25 mouse cellular contexts compared by ENCODE assay signal in genomic region chr4:152132772-152133169, GRCm38 (mm10). TPM values are rescaled to one million over a fixed set of nuclear protein-coding genes. Genes with fewer than 3 reads are reported as not detected.
DNase-seq lines count a peak whose midpoint lies in the region; ATAC-seq and TF ChIP-seq lines count a peak whose summit lies in the region.
"Had no signal": no experiment of that assay in that cellular context is flagged by ENCODE, and none has a peak within 500 bp of the region (broad histone marks: within the 10 kb centered on the region; RNA-seq: fewer than 3 reads in every experiment).

No protein-coding gene starts in this region.

- H3K4me1 ChIP-seq in kidney, postnatal 0 days (replicated peaks; ENCODE audit: insufficient read depth, low read length), result peaks cover 21% of the 10 kb centered on the region; the same call in 1 of the 2 replicates
- peaks cover 46% of the 10 kb centered on the region for H3K4me1 ChIP-seq in intestine, embryonic 15.5 days (replicated peaks)
- H3K4me1 ChIP-seq in small intestine, adult 2 months (ENCODE audit: control insufficient read depth, insufficient read depth, insufficient read length, low read length), result peaks cover 43% of the 10 kb centered on the region

- H3K27ac ChIP-seq in kidney, postnatal 0 days, result peak overlapping the region; percentile 84; the same call in 1 of the 2 replicates
- 0 out of 2 replicates have a peak overlapping the region, but pooled peaks have one; percentile 11 for H3K27ac ChIP-seq in intestine, embryonic 15.5 days
- H3K27ac ChIP-seq in small intestine, adult 2 months (ENCODE audit: insufficient read depth, low read depth, low read length), result peak overlapping the region; percentile 79
- H3K27ac ChIP-seq: embryonic facial prominence, embryonic 15.5 days; heart, embryonic 15.5 days; hindbrain, embryonic 13.5 days; macrophage; neural tube, embryonic 15.5 days had no signal

- H3K4me3 ChIP-seq in kidney, postnatal 0 days (replicated peaks; ENCODE audit: low read depth, low read length), result no peak overlapping the region
- no peak overlapping the region for H3K4me3 ChIP-seq in intestine, embryonic 15.5 days (replicated peaks)
- peak overlapping the region; percentile 78 for H3K4me3 ChIP-seq in small intestine, adult 2 months (ENCODE audit: low read depth, low read length)
- H3K4me3 ChIP-seq: hindbrain, embryonic 13.5 days; neural tube, embryonic 15.5 days had no signal

- 27% methylated on average over 10 of the region's 10 CpGs for WGBS in kidney, postnatal 0 days
- whole genome bisulfite sequencing in intestine, embryonic 15.5 days, result 24% methylated on average over 10 of the region's 10 CpGs
- WGBS in small intestine, adult 2 months, result 35% methylated on average over 10 of the region's 10 CpGs

- no peaks in the 10 kb centered on the region for H3K36me3 ChIP-seq in kidney, postnatal 0 days (ENCODE audit: insufficient read depth, low read length)
- no peaks in the 10 kb centered on the region for H3K36me3 ChIP-seq in intestine, embryonic 15.5 days
- H3K36me3 ChIP-seq in small intestine, adult 2 months (ENCODE audit: control insufficient read depth, insufficient read depth, low read length), result no peaks in the 10 kb centered on the region
- H3K36me3 ChIP-seq: embryonic facial prominence, embryonic 15.5 days; heart, embryonic 15.5 days; hindbrain, embryonic 13.5 days; neural tube, embryonic 15.5 days had no signal

- H3K9me3 ChIP-seq in kidney, postnatal 0 days (replicated peaks; ENCODE audit: low read length), result no peaks in the 10 kb centered on the region
- no peaks in the 10 kb centered on the region for H3K9me3 ChIP-seq in intestine, embryonic 15.5 days
- H3K9me3 ChIP-seq: embryonic facial prominence, embryonic 15.5 days; heart, embryonic 15.5 days; hindbrain, embryonic 13.5 days; neural tube, embryonic 15.5 days had no signal

- H3K4me2 ChIP-seq in kidney, postnatal 0 days (ENCODE audit: low read length), result no peak overlapping the region
- H3K4me2 ChIP-seq in intestine, embryonic 15.5 days (replicated peaks), result peak overlapping the region; percentile 92

- no peak overlapping the region for H3K9ac ChIP-seq in kidney, postnatal 0 days (ENCODE audit: low read depth, low read length)
- no peak overlapping the region for H3K9ac ChIP-seq in intestine, embryonic 15.5 days
- H3K9ac ChIP-seq: embryonic facial prominence, embryonic 15.5 days; forebrain, postnatal 0 days; heart, embryonic 15.5 days; hindbrain, embryonic 13.5 days; neural tube, embryonic 15.5 days had no signal

- H3K27me3 ChIP-seq in kidney, postnatal 0 days (ENCODE audit: insufficient read depth, low read length), result peaks cover 22% of the 10 kb centered on the region
- peaks cover 66% of the 10 kb centered on the region for H3K27me3 ChIP-seq in intestine, embryonic 15.5 days (replicated peaks)
- no peaks in the 10 kb centered on the region; the same call in 1 of the 2 replicates for H3K27me3 ChIP-seq in small intestine, adult 2 months (ENCODE audit: control insufficient read depth, insufficient read depth, low read length)

- no peak for ATAC-seq in CD4-positive, CD25-positive, alpha-beta regulatory T cell, adult 4 months
- no peak for ATAC-seq in kidney, postnatal 0 days (replicated peaks; ENCODE audit: low FRiP score, low read depth)
- peak; percentile 32 for ATAC-seq in intestine, embryonic 15.5 days
- ATAC-seq: forebrain, postnatal 0 days; inflammation-experienced regulatory T-cells, adult 6 months had no signal

- TF ChIP-seq POLR2A in small intestine, adult 2 months (IDR thresholded peaks at IDR 0.05; ENCODE audit: low read depth, low read length), result no peak

- TF ChIP-seq CTCF in kidney, postnatal 0 days (IDR thresholded peaks at IDR 0.05; ENCODE audit: low read depth), result 0 out of 2 replicates have a peak, but pooled peaks have one; percentile 4
- peak; percentile 22; the same call in 1 of the 2 replicates for TF ChIP-seq CTCF in small intestine, adult 2 months (IDR thresholded peaks at IDR 0.05; ENCODE audit: extremely low read depth, insufficient read length, insufficient replicate concordance, low read depth, low read length)

- DNase-seq in CD4-positive, CD25-positive, alpha-beta regulatory T cell, adult 2 months (ENCODE audit: low read depth, low spot score), result peak; percentile 41
- DNase-seq in kidney, postnatal 0 days (ENCODE audit: low spot score), result no peak
- DNase-seq in kidney, postnatal 10 days, result no peak
- no peak for DNase-seq in cerebellum, postnatal 10 days
- DNase-seq in lung, postnatal 4 days, result no peak
- DNase-seq: adrenal gland, postnatal 10 days; cerebellum, adult 18-20 months; cerebellum, postnatal 36 days; forebrain, postnatal 0 days; gastrocnemius, postnatal 36 days; heart, postnatal 36 days; left cerebral cortex, postnatal 4 days had no signal

RNA-seq across cellular contexts. Expression of gene Tnfrsf25, which starts 17.0 kb away (rescaled TPM):
- 100 to 1,000 TPM; 125 to 170 TPM for polyA plus RNA-seq in CD4-positive, CD25-positive, alpha-beta regulatory T cell, adult 4 months (2017; shearing (Covaris generic))
- polyA plus RNA-seq in kidney, postnatal 0 days (2015; fragmentation: Nextera tagmentation; extraction: Ambion mirVana), result 0.68 and 0.83 TPM in 2 replicates
- 1.4 and 1.5 TPM in 2 replicates for polyA plus RNA-seq in intestine, embryonic 15.5 days (2015; fragmentation: Nextera tagmentation; extraction: Ambion mirVana)
- polyA plus RNA-seq in small intestine, adult 2 months (2012; rRNA removed), result 1.9 and 3.8 TPM in 2 replicates

RNA-seq across cellular contexts. Expression of gene Espn, which starts 19.4 kb away (rescaled TPM):
- 1 to 10 TPM; 9.5 to 9.9 TPM for polyA plus RNA-seq in CD4-positive, CD25-positive, alpha-beta regulatory T cell, adult 4 months (2017; shearing (Covaris generic))
- 32.9 and 35.0 TPM in 2 replicates for polyA plus RNA-seq in kidney, postnatal 0 days (2015; fragmentation: Nextera tagmentation; extraction: Ambion mirVana)
- 29.2 and 30.8 TPM in 2 replicates for polyA plus RNA-seq in intestine, embryonic 15.5 days (2015; fragmentation: Nextera tagmentation; extraction: Ambion mirVana)
- polyA plus RNA-seq in small intestine, adult 2 months (2012; rRNA removed), result 124 and 572 TPM in 2 replicates

RNA-seq across cellular contexts. Expression of gene Hes2, which starts 25.9 kb away (rescaled TPM):
- polyA plus RNA-seq in CD4-positive, CD25-positive, alpha-beta regulatory T cell, adult 4 months (2017; shearing (Covaris generic)), result not detected
- 0.41 and 0.78 TPM in 2 replicates for polyA plus RNA-seq in kidney, postnatal 0 days (2015; fragmentation: Nextera tagmentation; extraction: Ambion mirVana)
- 0.30 and 0.42 TPM in 2 replicates for polyA plus RNA-seq in intestine, embryonic 15.5 days (2015; fragmentation: Nextera tagmentation; extraction: Ambion mirVana)
- 8.3 and 51.7 TPM in 2 replicates for polyA plus RNA-seq in small intestine, adult 2 months (2012; rRNA removed)
- polyA plus RNA-seq: forebrain, postnatal 0 days; inflammation-experienced regulatory T-cells, adult 6 months; liver, adult 2 months; liver, embryonic 16.5 days; midbrain, postnatal 0 days; neural tube, embryonic 15.5 days; thymus, postnatal 0 days had no signal

RNA-seq across cellular contexts. Expression of gene Acot7, which starts 45.2 kb away (rescaled TPM):
- polyA plus RNA-seq in CD4-positive, CD25-positive, alpha-beta regulatory T cell, adult 4 months (2017; shearing (Covaris generic)), result 100 to 1,000 TPM; 108 to 145 TPM
- 56.4 and 63.5 TPM in 2 replicates for polyA plus RNA-seq in kidney, postnatal 0 days (2015; fragmentation: Nextera tagmentation; extraction: Ambion mirVana)
- polyA plus RNA-seq in intestine, embryonic 15.5 days (2015; fragmentation: Nextera tagmentation; extraction: Ambion mirVana), result 57.8 and 60.0 TPM in 2 replicates
- 30.0 and 33.4 TPM in 2 replicates for polyA plus RNA-seq in small intestine, adult 2 months (2012; rRNA removed)

Comparison
In these comparisons a context has a peak if more than half of its experiments do, and no peak if none do; other contexts are left out.
1. H3K27ac ChIP-seq: peak in every context shown above with its lines; median percentile 84 in kidney, postnatal 0 days; 79 in small intestine, adult 2 months; 11 in intestine, embryonic 15.5 days.
2. RNA of gene Tnfrsf25, which starts 17.0 kb away (polyA plus RNA-seq): 125 to 170 TPM in CD4-positive, CD25-positive, alpha-beta regulatory T cell, adult 4 months; 1.9 to 3.8 TPM in small intestine, adult 2 months, 1.4 to 1.5 TPM in intestine, embryonic 15.5 days and 0.68 to 0.83 TPM in kidney, postnatal 0 days; every median in the first group is over 10 times any median in the second.